Mouse (Mus musculus) limb, embryonic 12.5 days (tissue): Measurements from ENCODE around the gene Wdr25. TPM values are rescaled to one million over a fixed set of nuclear protein-coding genes. Genes with fewer than 3 reads are reported as not detected.

Experiments used
- ATAC-seq: fragments of 200-750 bp; cut with Nextera tagmentation; 2 replicates; pipeline ENCODE4 v1.8.0; 2017; ENCODE audit warnings: low read depth, moderate TSS enrichment; ENCODE audit not compliant: insufficient number of reproducible peaks, insufficient read depth, low FRiP score, low TSS enrichment
- H3K27ac ChIP-seq: fragments of 300-500 bp; sonication (generic); 2 replicates; pipeline ENCODE4 v1.5.1; 2016; ENCODE audit warnings: mild to moderate bottlenecking, moderate library complexity
- H3K27me3 ChIP-seq: fragments of 300-500 bp; sonication (generic); 2 replicates; pipeline ENCODE4 v1.6.1; 2016; ENCODE audit warnings: mild to moderate bottlenecking, moderate library complexity
- H3K36me3 ChIP-seq: fragments of 300-500 bp; sonication (generic); 2 replicates; pipeline ENCODE4 v1.6.1; 2016; ENCODE audit warnings: mild to moderate bottlenecking, moderate library complexity
- H3K4me1 ChIP-seq: fragments of 300-500 bp; sonication (generic); replicated peaks from 2 replicates; pipeline ENCODE4 v1.6.1; 2016
- H3K4me2 ChIP-seq: fragments of 300-500 bp; sonication (generic); 2 replicates; pipeline ENCODE4 v1.6.1; 2016; ENCODE audit warnings: mild to moderate bottlenecking, moderate library complexity
- H3K4me3 ChIP-seq: fragments of 300-500 bp; sonication (generic); replicated peaks from 2 replicates; pipeline ENCODE4 v1.5.1; 2016; ENCODE audit warnings: mild to moderate bottlenecking
- H3K9ac ChIP-seq: fragments of 300-500 bp; sonication (generic); replicated peaks from 2 replicates; pipeline ENCODE4 v1.6.1; 2016; ENCODE audit warnings: mild to moderate bottlenecking, moderate library complexity
- H3K9me3 ChIP-seq: fragments of 300-500 bp; sonication (generic); 2 replicates; pipeline ENCODE4 v1.6.1; 2016; ENCODE audit warnings: mild to moderate bottlenecking, moderate library complexity
- WGBS: fragments of 180-500 bp; shearing (Covaris S2); methylation state at CpG from one replicate; pipeline ENCODE4 v1.1.7; 2016; 5-methylcytosine and 5-hydroxymethylcytosine counted together
- polyA plus RNA-seq: library from polyadenylated mRNA; unstranded; fragments of >200 nt; fragmentation: Nextera tagmentation; extraction: Ambion mirVana; gene quantifications from 2 replicates; pipeline ENCODE4 v1.2.1, GENCODE M21; 2016

The Wdr25 gene
- polyA plus RNA-seq, 1 experiment from 2014 or later, result 8.8 TPM

DNA sequence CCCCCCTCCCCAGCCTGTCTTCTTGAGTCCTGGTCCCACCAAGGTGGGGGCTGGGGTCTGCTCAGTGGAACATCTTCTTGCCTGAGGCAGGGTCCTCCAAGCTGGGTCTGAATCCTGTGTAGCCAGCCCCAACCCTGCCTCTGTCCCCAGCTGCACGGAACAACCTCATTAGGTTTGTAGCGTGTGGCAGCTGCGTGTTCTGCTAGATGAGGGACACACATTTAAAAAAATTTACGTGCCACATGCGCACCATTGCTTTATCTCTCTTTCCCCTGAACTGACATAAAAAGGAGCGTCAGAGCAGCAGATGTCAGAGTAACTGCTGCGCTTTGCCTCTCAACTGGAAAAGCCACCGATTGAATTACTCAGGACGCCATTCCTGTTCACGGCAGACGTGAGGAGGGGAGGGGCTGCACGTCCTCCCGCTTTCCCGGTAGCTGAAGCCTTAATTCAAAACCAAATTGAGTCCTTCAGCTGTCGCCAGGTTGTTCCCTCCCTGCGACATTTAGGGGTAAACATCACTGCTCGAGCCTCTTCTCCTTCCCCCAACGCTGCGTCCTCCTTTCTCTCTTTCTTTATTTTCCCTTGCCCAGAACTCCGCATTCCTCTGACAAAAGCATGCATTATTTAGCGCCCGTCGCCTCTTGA is 65.7 kb downstream of the Wdr25 start:
- ATAC-seq, result 0 out of 2 replicates have a peak, but pooled peaks have one; percentile 44
- peaks cover 39% of the 10 kb centered on the region for H3K4me1 ChIP-seq
- H3K27ac ChIP-seq, result no peak overlapping the region
- H3K9ac ChIP-seq, result peak overlapping the region; percentile 37; the same call in 1 of the 2 replicates
- WGBS, result 1% methylated on average over 23 of the region's 23 CpGs
- H3K4me3 ChIP-seq, result peak overlapping the region; percentile 32
- H3K36me3 ChIP-seq, result no peaks in the 10 kb centered on the region
- H3K27me3 ChIP-seq, result peaks cover 17% of the 10 kb centered on the region
- H3K9me3 ChIP-seq, result no peaks in the 10 kb centered on the region
- H3K4me2 ChIP-seq, result peak overlapping the region; percentile 62

DNA sequence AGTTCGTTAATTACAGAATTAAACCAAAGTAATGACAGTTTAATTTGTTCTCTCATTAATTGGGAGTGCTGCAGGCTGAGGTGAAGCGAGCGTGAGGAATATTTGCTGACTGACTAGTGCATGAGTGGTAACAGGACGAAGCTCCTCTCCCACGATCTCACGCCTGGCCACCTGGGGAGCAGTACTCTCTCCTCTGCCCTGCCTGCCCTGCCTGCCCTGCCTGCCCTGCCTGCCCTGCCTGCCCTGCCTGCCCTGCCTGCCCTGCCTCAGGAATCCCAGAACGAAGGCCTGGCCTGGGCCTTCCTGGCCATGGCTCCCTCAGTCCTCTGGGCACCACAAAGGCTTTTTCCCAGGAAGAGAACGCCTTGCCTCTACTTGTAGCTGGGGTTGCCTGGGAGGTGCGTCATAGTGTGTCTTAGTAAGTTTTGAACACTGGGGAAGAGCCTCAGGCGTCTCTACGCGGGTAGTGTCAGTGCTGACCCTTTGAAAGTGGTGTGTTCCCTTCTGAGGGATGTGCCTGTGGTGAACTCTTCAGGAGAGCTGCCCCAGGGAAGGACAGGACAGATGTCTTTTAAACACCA is 66.3 kb downstream of the Wdr25 start:
- 0 out of 2 replicates have a peak overlapping the region, but pooled peaks have one; percentile 37 for H3K9ac ChIP-seq
- WGBS, result 21% methylated on average over 12 of the region's 12 CpGs
- H3K36me3 ChIP-seq, result no peaks in the 10 kb centered on the region
- H3K9me3 ChIP-seq, result no peaks in the 10 kb centered on the region
- H3K27ac ChIP-seq, result no peak overlapping the region
- H3K4me2 ChIP-seq, result peak overlapping the region; percentile 62
- no peak for ATAC-seq
- peak overlapping the region; percentile 32 for H3K4me3 ChIP-seq
- H3K27me3 ChIP-seq, result peaks cover 17% of the 10 kb centered on the region
- H3K4me1 ChIP-seq, result peaks cover 32% of the 10 kb centered on the region

GRCm38 (mm10) chr12:108960225-108960624 is 66.8 kb downstream of the Wdr25 start:
- H3K4me3 ChIP-seq, result no peak overlapping the region
- H3K27me3 ChIP-seq, result peaks cover 17% of the 10 kb centered on the region
- H3K36me3 ChIP-seq, result no peaks in the 10 kb centered on the region
- H3K4me2 ChIP-seq, result no peak overlapping the region
- no peak overlapping the region for H3K9ac ChIP-seq
- ATAC-seq, result no peak
- H3K27ac ChIP-seq, result no peak overlapping the region
- no peaks in the 10 kb centered on the region for H3K9me3 ChIP-seq
- peaks cover 30% of the 10 kb centered on the region for H3K4me1 ChIP-seq
- WGBS, result 53% methylated on average over 10 of the region's 10 CpGs

DNA sequence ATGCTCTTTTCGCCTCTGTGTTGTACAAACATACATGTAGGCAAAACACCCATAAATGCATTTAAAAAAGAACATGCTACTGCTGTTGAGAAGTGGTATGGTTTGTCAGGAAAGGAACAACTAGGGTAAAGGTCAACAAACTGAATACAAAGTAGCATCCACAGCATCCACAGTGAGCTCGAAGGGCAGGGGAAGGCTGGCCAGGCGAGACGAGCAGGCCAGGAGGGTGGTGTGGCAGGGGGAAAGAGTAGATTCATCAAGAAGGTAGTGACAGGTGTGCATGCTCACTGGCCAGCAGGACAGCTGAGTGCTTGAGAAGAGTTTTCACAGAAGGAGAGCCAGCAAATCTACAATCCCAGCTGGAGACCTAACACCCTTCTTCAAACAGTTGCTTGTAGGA is 74.2 kb downstream of the Wdr25 start:
- H3K27me3 ChIP-seq, result no peaks in the 10 kb centered on the region
- ATAC-seq, result no peak
- H3K36me3 ChIP-seq, result no peaks in the 10 kb centered on the region
- H3K27ac ChIP-seq, result no peak overlapping the region
- H3K9ac ChIP-seq, result no peak overlapping the region
- peaks cover 6% of the 10 kb centered on the region; the same call in 1 of the 2 replicates for H3K4me1 ChIP-seq
- H3K4me2 ChIP-seq, result no peak overlapping the region
- H3K9me3 ChIP-seq, result no peaks in the 10 kb centered on the region
- 79% methylated on average over 4 of the region's 4 CpGs for WGBS
- H3K4me3 ChIP-seq, result no peak overlapping the region

GRCm38 (mm10) chr12:108968031-108968430 is 74.6 kb downstream of the Wdr25 start:
- no peaks in the 10 kb centered on the region for H3K27me3 ChIP-seq
- WGBS, result 88% methylated on average over 10 of the region's 10 CpGs
- H3K4me2 ChIP-seq, result no peak overlapping the region
- no peak overlapping the region for H3K27ac ChIP-seq
- no peaks in the 10 kb centered on the region for H3K36me3 ChIP-seq
- H3K9ac ChIP-seq, result no peak overlapping the region
- H3K4me3 ChIP-seq, result no peak overlapping the region
- H3K9me3 ChIP-seq, result no peaks in the 10 kb centered on the region
- no peak for ATAC-seq
- peaks cover 8% of the 10 kb centered on the region for H3K4me1 ChIP-seq

- no peak overlapping the region for H3K9ac ChIP-seq
- WGBS, result 78% methylated on average over 9 of the region's 9 CpGs
- no peak for ATAC-seq
- no peak overlapping the region for H3K4me2 ChIP-seq
- peaks cover 8% of the 10 kb centered on the region for H3K4me1 ChIP-seq
- H3K27me3 ChIP-seq, result no peaks in the 10 kb centered on the region
- no peak overlapping the region for H3K4me3 ChIP-seq
- H3K9me3 ChIP-seq, result no peaks in the 10 kb centered on the region
- H3K27ac ChIP-seq, result no peak overlapping the region
- H3K36me3 ChIP-seq, result no peaks in the 10 kb centered on the region
Observed at GRCm38 (mm10) chr12:108971446-108971845, 78.0 kb downstream of the Wdr25 start.

DNA sequence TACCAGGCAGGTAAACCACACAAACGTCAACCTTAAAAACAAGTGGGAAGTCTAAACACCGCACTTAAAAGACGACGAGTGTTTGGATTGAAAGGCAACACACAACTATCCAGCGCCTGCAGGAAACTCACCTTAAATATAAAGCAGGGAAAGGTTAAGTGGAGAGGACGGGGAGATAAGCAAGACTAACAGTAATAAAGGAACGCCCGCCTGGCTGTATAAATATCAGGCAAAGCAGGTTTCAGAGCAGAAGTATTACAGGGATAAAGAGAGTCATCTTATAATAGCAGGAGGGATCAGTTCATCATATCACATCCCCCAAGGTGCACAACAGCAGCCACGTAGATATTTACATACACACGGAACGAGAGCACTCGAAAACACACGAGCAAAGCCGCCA is 78.8 kb downstream of the Wdr25 start:
- Histone ChIP-seq H3K27me3 (no peaks in the 10 kb centered on the region), H3K9me3 (no peaks in the 10 kb centered on the region), H3K4me3 (no peak overlapping the region), H3K4me2 (no peak overlapping the region), H3K36me3 (no peaks in the 10 kb centered on the region), H3K27ac (no peak overlapping the region), H3K4me1 (peaks cover 8% of the 10 kb centered on the region), H3K9ac (no peak overlapping the region)
- 91% methylated on average over 14 of the region's 14 CpGs for WGBS
- no peak for ATAC-seq

- Histone ChIP-seq H3K4me1 (peaks cover 3% of the 10 kb centered on the region; the same call in 1 of the 2 replicates), H3K27ac (no peak overlapping the region), H3K36me3 (no peaks in the 10 kb centered on the region), H3K9ac (no peak overlapping the region), H3K9me3 (no peaks in the 10 kb centered on the region), H3K27me3 (no peaks in the 10 kb centered on the region), H3K4me3 (no peak overlapping the region), H3K4me2 (no peak overlapping the region)
- ATAC-seq, result no peak
- WGBS, result 42% methylated on average over 10 of the region's 10 CpGs
Observed at GRCm38 (mm10) chr12:108979977-108980376, 86.5 kb downstream of the Wdr25 start.

GRCm38 (mm10) chr12:108981941-108982683 is 88.7 kb downstream of the Wdr25 start:
- ATAC-seq, result no peak
- Histone ChIP-seq H3K27ac (no peak overlapping the region), H3K4me3 (no peak overlapping the region), H3K9ac (no peak overlapping the region), H3K36me3 (no peaks in the 10 kb centered on the region), H3K4me2 (no peak overlapping the region), H3K9me3 (no peaks in the 10 kb centered on the region), H3K27me3 (no peaks in the 10 kb centered on the region), H3K4me1 (peaks cover 5% of the 10 kb centered on the region; the same call in 1 of the 2 replicates)
- WGBS, result 71% methylated on average over 14 of the region's 14 CpGs

DNA sequence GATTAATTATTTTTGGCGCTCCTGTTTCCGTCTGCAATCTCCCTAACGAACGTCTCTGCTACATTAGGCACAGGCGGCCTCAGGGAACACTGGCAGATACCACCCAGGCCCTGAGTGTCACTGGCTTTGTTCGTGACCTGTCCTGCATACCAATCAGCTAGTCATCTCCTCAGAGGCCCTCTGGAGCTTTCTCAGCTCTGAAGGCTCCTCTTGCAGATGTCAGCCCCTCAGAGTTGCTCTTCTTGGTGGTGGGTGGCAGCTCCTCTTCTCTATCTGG is 89.2 kb downstream of the Wdr25 start:
- ATAC-seq, result no peak
- Histone ChIP-seq H3K4me2 (no peak overlapping the region), H3K36me3 (no peaks in the 10 kb centered on the region), H3K4me1 (peaks cover 10% of the 10 kb centered on the region; the same call in 1 of the 2 replicates), H3K9ac (no peak overlapping the region), H3K27me3 (no peaks in the 10 kb centered on the region), H3K4me3 (no peak overlapping the region), H3K27ac (no peak overlapping the region), H3K9me3 (no peaks in the 10 kb centered on the region)
- WGBS, result 61% methylated on average over 6 of the region's 6 CpGs

GRCm38 (mm10) chr12:108983496-108983895 is 90.1 kb downstream of the Wdr25 start:
- WGBS, result 91% methylated on average over 6 of the region's 6 CpGs
- Histone ChIP-seq H3K9ac (no peak overlapping the region), H3K4me3 (no peak overlapping the region), H3K36me3 (no peaks in the 10 kb centered on the region), H3K27me3 (no peaks in the 10 kb centered on the region), H3K9me3 (no peaks in the 10 kb centered on the region), H3K4me1 (peaks cover 10% of the 10 kb centered on the region; the same call in 1 of the 2 replicates), H3K27ac (no peak overlapping the region), H3K4me2 (no peak overlapping the region)
- ATAC-seq, result no peak
